Mouse (Mus musculus) natural killer cell, adult 2 months (primary cell): ENCODE results near the gene Lhpp.
A peak's percentile ranks its signal among the peaks of the same experiment; 100 is the strongest.

ENCODE experiments used
- DNase-seq, 2 experiments: peaks; one replicate each; pipeline ENCODE4 v3.0.0; 2022; ENCODE audit warnings: low spot score in 2 of 2

Lhpp gene

GRCm38 (mm10) chr7:132736099-132736862 is 125.8 kb downstream of the Lhpp start:
- no peak for DNase-seq

- DNase-seq, result no peak
Observed at GRCm38 (mm10) chr7:132738844-132739243, 128.4 kb downstream of the Lhpp start.

DNA sequence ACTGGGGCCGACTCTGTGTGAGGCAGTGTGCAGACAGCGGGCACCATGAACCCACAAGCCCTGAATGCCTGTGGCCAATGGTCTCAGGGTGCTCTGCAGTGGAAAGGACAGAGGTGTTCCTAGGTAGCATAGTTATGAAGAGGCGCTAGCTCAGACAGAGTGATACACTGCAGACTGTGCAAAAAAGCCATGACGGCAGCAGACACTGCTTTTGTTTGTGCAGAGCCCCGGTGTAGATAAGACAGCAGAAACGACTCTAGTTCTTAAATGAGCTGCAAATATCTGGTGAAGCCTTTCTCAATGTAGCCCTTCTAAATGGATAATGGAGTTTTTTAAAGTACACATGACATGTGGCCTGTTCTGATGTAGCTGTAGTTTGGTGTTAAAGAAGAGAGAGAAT is 129.4 kb downstream of the Lhpp start:
- DNase-seq, result no peak

DNA sequence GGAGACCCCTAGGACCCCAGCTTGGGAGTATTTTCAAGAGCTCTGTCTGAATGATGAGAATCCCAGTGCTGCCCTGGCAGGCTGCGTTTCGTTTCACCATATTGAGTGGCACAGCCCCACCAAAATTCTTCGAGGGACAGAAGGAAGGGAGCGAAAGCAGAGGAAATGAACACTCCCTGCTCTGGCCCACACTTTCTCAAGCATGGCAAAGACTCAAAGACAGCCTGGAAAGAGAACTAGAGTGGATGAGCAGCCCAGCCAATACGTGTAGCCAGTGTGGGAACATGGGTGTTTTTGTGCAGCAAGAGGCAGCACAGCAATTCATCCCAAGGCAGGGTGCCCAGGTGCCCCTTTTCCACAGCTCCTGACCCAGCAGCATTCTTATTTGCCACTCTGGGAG is 132.5 kb downstream of the Lhpp start:
- no peak for DNase-seq

DNA sequence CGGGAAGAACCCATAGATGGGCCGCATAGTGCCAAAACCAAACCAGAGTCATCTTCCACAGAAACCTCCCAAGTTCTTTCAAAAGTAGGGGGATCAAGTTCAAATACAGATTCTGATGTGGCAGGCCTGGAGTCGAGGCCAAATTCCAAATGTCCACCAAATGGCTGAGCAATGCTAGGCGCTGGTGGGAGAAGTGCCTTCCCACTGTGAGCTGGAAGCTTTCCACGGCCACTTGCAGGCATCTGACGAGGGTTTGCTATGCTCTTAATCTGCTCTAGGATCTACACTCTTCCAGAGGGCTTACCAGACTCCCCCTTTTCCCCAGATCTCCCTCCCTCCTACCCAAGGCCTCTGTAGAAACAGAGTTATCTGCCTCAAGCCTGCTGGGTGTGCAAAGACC is 136.7 kb downstream of the Lhpp start:
- DNase-seq, result no peak

GRCm38 (mm10) chr7:132748076-132748769 is 137.8 kb downstream of the Lhpp start:
- no peak for DNase-seq

DNA sequence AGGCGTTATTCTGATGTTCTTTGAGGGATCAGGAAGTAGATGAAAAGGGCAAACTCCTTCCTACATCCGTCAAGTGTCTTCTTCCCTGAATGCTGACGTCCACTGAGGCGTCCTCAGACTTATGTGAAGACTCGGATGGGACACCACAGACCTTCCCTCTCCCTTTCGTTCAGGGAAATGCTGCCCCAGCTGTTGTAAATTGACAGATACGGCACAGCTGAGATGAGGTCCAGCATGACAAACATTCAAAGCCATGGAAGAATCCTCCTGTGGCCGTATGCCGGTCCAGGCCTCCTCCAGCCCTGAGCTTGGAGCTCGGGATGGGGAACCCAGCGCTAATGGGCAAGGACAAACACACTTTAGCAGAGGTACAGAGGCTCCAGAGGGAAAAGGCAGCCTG is 139.1 kb downstream of the Lhpp start:
- DNase-seq, result no peak

GRCm38 (mm10) chr7:132751716-132752115 is 141.3 kb downstream of the Lhpp start:
- no peak for DNase-seq

DNA sequence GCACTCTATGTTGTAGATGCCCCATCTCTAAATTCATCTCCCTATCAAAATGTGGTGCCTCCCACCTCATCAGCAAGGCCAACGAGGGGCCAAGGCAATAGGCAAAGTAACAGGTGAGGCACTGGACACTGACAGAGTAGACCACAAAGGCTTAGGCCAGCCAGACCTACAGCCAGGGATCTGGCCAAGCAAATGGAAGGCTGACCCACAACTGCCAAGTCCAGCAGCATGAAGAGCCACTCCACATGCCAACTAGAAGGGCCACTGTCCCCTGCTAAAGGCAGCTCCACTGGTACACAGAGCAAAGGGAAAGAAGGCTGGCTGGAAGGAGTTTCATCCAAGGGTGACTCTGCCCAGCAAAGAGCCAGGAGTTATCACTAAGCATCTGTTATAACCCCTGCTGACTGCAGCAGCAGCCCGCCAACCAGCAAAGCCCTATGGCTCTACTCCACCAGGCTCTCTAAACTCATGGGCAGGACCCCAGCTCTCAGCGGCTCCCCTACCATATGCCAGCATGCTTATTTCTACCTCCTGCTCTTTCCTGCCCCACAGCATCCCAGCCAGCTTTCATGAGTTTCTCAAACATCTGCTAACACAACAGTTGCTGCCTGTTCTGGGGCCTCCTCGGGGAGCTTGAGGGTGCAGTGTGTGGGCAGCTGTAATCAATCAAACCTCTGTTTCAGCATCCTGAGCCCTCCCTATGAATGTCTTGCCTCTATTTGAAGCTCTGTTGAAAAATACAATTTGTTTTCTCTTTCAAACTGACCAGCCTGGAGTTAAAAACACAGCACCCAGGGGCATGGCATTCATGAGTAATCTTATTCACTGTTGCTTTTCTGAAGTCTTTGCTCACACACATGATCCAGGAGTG is 143.3 kb downstream of the Lhpp start:
- no peak for DNase-seq

GRCm38 (mm10) chr7:132754389-132754750 is 143.9 kb downstream of the Lhpp start:
- peak in 1 of 2 experiments; percentile 31 for DNase-seq
